Mouse (Mus musculus) embryonic facial prominence, embryonic 10.5 days (tissue): ENCODE results near the gene Utp20. TPM values are rescaled to one million over a fixed set of nuclear protein-coding genes. Genes with fewer than 3 reads are reported as not detected.
A peak's percentile ranks its signal among the peaks of the same experiment; 100 is the strongest.
"Not testable (repeated sequence)": the region's sequence is repeated elsewhere in the genome, so short reads cannot be mapped to it uniquely, and the experiment has no call there.

Experiments used
- DNase-seq: peaks from one replicate; pipeline ENCODE4 v3.0.0-alpha.2; 2017; ENCODE audit warnings: low spot score
- H3K27ac ChIP-seq: fragments of 300-500 bp; sonication (generic); replicated peaks from 2 replicates; pipeline ENCODE4 v1.5.1; 2016; ENCODE audit warnings: mild to moderate bottlenecking
- H3K27me3 ChIP-seq: fragments of 300-500 bp; sonication (generic); replicated peaks from 2 replicates; pipeline ENCODE4 v1.6.1; 2016; ENCODE audit warnings: low read depth, mild to moderate bottlenecking; ENCODE audit not compliant: poor library complexity, severe bottlenecking
- H3K36me3 ChIP-seq: fragments of 300-500 bp; sonication (generic); replicated peaks from 2 replicates; pipeline ENCODE4 v1.6.1; 2016; ENCODE audit warnings: mild to moderate bottlenecking, moderate library complexity
- H3K4me1 ChIP-seq: fragments of 300-500 bp; sonication (generic); 2 replicates; pipeline ENCODE4 v1.6.1; 2016
- H3K4me3 ChIP-seq: fragments of 300-500 bp; sonication (generic); 2 replicates; pipeline ENCODE4 v1.5.1; 2016; ENCODE audit warnings: mild to moderate bottlenecking, moderate library complexity
- H3K9me3 ChIP-seq: fragments of 300-500 bp; sonication (generic); 2 replicates; pipeline ENCODE4 v1.6.1; 2016; ENCODE audit warnings: mild to moderate bottlenecking
- WGBS: fragments of 180-500 bp; shearing (Covaris S2); methylation state at CpG from one replicate; pipeline ENCODE4 v1.1.7; 2016; 5-methylcytosine and 5-hydroxymethylcytosine counted together
- polyA plus RNA-seq: library from polyadenylated mRNA; unstranded; fragments of >200 nt; fragmentation: Nextera tagmentation; extraction: Ambion mirVana; gene quantifications from 2 replicates; pipeline ENCODE4 v1.2.1, GENCODE M21; 2016

Gene Utp20
- polyA plus RNA-seq, 1 experiment from 2014 or later = 26.4 TPM

GRCm38 (mm10) chr10:88776206-88776605 lies 50.4 kb downstream of the Utp20 start:
- peaks cover 96% of the 10 kb centered on the region for H3K36me3 ChIP-seq
- no peak overlapping the region for H3K27ac ChIP-seq
- WGBS = 91% methylated on average over 6 of the region's 6 CpGs
- H3K27me3 ChIP-seq = no peaks in the 10 kb centered on the region
- no peak for DNase-seq
- H3K4me1 ChIP-seq = no peaks in the 10 kb centered on the region
- no peaks in the 10 kb centered on the region for H3K9me3 ChIP-seq
- H3K4me3 ChIP-seq = no peak overlapping the region

GRCm38 (mm10) chr10:88772965-88773364 lies 53.6 kb downstream of the Utp20 start:
- not testable (repeated sequence) for H3K9me3 ChIP-seq, H3K4me3 ChIP-seq, H3K27me3 ChIP-seq, DNase-seq, H3K27ac ChIP-seq, H3K4me1 ChIP-seq
- H3K36me3 ChIP-seq = peaks cover 99% of the 10 kb centered on the region
- 87% methylated on average over 5 of the region's 5 CpGs for WGBS

GRCm38 (mm10) chr10:88769676-88770075 lies 56.9 kb downstream of the Utp20 start:
- Histone ChIP-seq H3K4me3 (no peak overlapping the region), H3K4me1 (no peaks in the 10 kb centered on the region), H3K9me3 (no peaks in the 10 kb centered on the region), H3K27me3 (no peaks in the 10 kb centered on the region), H3K27ac (no peak overlapping the region), H3K36me3 (peaks cover 99% of the 10 kb centered on the region)
- 93% methylated on average over 7 of the region's 7 CpGs for WGBS
- no peak for DNase-seq

- Histone ChIP-seq H3K9me3 (no peaks in the 10 kb centered on the region), H3K4me1 (no peaks in the 10 kb centered on the region), H3K4me3 (no peak overlapping the region), H3K36me3 (peaks cover 99% of the 10 kb centered on the region), H3K27me3 (no peaks in the 10 kb centered on the region), H3K27ac (no peak overlapping the region)
- no peak for DNase-seq
- WGBS = 94% methylated on average over 5 of the region's 5 CpGs
These were observed 57.6 kb downstream of the Utp20 start for GRCm38 (mm10) chr10:88768961-88769360.

GRCm38 (mm10) chr10:88765431-88766142 lies 61.0 kb downstream of the Utp20 start:
- peaks cover 99% of the 10 kb centered on the region for H3K36me3 ChIP-seq
- no peak overlapping the region for H3K4me3 ChIP-seq
- H3K27me3 ChIP-seq = no peaks in the 10 kb centered on the region
- H3K27ac ChIP-seq = no peak overlapping the region
- WGBS = 90% methylated on average over 15 of the region's 15 CpGs
- no peaks in the 10 kb centered on the region for H3K4me1 ChIP-seq
- no peaks in the 10 kb centered on the region for H3K9me3 ChIP-seq
- DNase-seq = no peak

GRCm38 (mm10) chr10:88761524-88762212 lies 64.9 kb downstream of the Utp20 start:
- Histone ChIP-seq H3K4me1 (no peaks in the 10 kb centered on the region), H3K36me3 (peaks cover 99% of the 10 kb centered on the region)
- WGBS = 93% methylated on average over 13 of the region's 13 CpGs

GRCm38 (mm10) chr10:88741426-88741825 lies 85.2 kb downstream of the Utp20 start:
- WGBS = 83% methylated on average over 2 of the region's 2 CpGs
- Histone ChIP-seq H3K36me3 (peaks cover 85% of the 10 kb centered on the region), H3K27ac (no peak overlapping the region), H3K9me3 (no peaks in the 10 kb centered on the region), H3K4me3 (no peak overlapping the region), H3K27me3 (no peaks in the 10 kb centered on the region), H3K4me1 (no peaks in the 10 kb centered on the region)
- no peak for DNase-seq

More at GRCm38 (mm10) chr10:88761524-88762212, 64.9 kb downstream of the Utp20 start:
- no peaks in the 10 kb centered on the region for H3K9me3 ChIP-seq
- no peak for DNase-seq
- H3K4me3 ChIP-seq = no peak overlapping the region
- no peaks in the 10 kb centered on the region for H3K27me3 ChIP-seq
- H3K27ac ChIP-seq = no peak overlapping the region

- no peak overlapping the region for H3K4me3 ChIP-seq
- WGBS = 94% methylated on average over 5 of the region's 5 CpGs
- no peaks in the 10 kb centered on the region for H3K9me3 ChIP-seq
- DNase-seq = no peak
- H3K36me3 ChIP-seq = peaks cover 87% of the 10 kb centered on the region
- H3K4me1 ChIP-seq = no peaks in the 10 kb centered on the region
- H3K27ac ChIP-seq = no peak overlapping the region
- H3K27me3 ChIP-seq = no peaks in the 10 kb centered on the region
These were observed 85.8 kb downstream of the Utp20 start for GRCm38 (mm10) chr10:88740781-88741180.

- Histone ChIP-seq H3K27me3 (no peaks in the 10 kb centered on the region), H3K27ac (no peak overlapping the region), H3K4me3 (no peak overlapping the region), H3K4me1 (no peaks in the 10 kb centered on the region), H3K36me3 (peaks cover 83% of the 10 kb centered on the region), H3K9me3 (no peaks in the 10 kb centered on the region)
- WGBS = 92% methylated on average over 1 of the region's 1 CpGs
- no peak for DNase-seq
These were observed 86.8 kb downstream of the Utp20 start for GRCm38 (mm10) chr10:88739818-88740217.

GRCm38 (mm10) chr10:88739074-88739473 lies 87.5 kb downstream of the Utp20 start:
- 92% methylated on average over 8 of the region's 8 CpGs for WGBS
- H3K27me3 ChIP-seq, DNase-seq, H3K9me3 ChIP-seq, H3K27ac ChIP-seq, H3K4me3 ChIP-seq, H3K4me1 ChIP-seq: not testable (repeated sequence)
- H3K36me3 ChIP-seq = peaks cover 75% of the 10 kb centered on the region

GRCm38 (mm10) chr10:88732309-88732622 lies 94.3 kb downstream of the Utp20 start:
- Histone ChIP-seq H3K36me3 (peaks cover 19% of the 10 kb centered on the region), H3K4me1 (peaks cover 11% of the 10 kb centered on the region), H3K4me3 (peak overlapping the region; percentile 95), H3K27ac (no peak overlapping the region), H3K9me3 (no peaks in the 10 kb centered on the region), H3K27me3 (no peaks in the 10 kb centered on the region)
- DNase-seq = no peak
- WGBS = 22% methylated on average over 6 of the region's 6 CpGs

- WGBS = 2% methylated on average over 61 of the region's 61 CpGs
- peaks cover 11% of the 10 kb centered on the region for H3K4me1 ChIP-seq
- peaks cover 14% of the 10 kb centered on the region for H3K36me3 ChIP-seq
- no peak for DNase-seq
- H3K4me3 ChIP-seq = peak overlapping the region; percentile 95
- H3K27me3 ChIP-seq = no peaks in the 10 kb centered on the region
- peak overlapping the region; percentile 89 for H3K27ac ChIP-seq
- no peaks in the 10 kb centered on the region for H3K9me3 ChIP-seq
These were observed 94.9 kb downstream of the Utp20 start for GRCm38 (mm10) chr10:88731496-88732308.
